Mouse (Mus musculus) liver, embryonic 14.5 days (tissue): Measurements from ENCODE around the gene Herpud1. TPM values are rescaled to one million over a fixed set of nuclear protein-coding genes. Genes with fewer than 3 reads are reported as not detected.

Source experiments
- ATAC-seq: fragments of 200-750 bp; cut with Nextera tagmentation; 2 replicates; pipeline ENCODE4 v1.8.0; 2017; ENCODE audit warnings: moderate number of reproducible peaks, mild to moderate bottlenecking, moderate library complexity; ENCODE audit not compliant: insufficient read depth
- DNase-seq, 3 experiments: peaks; one replicate each; pipeline ENCODE4 v3.0.0-alpha.2; 2012 to 2013; ENCODE audit warnings: low read depth in 3 of 3, low spot score in 3 of 3
- H3K27ac ChIP-seq: fragments of 300-500 bp; sonication (generic); 2 replicates; pipeline ENCODE4 v1.5.1; 2014; ENCODE audit warnings: moderate library complexity, mild to moderate bottlenecking, control low read depth, inconsistent platforms
- H3K27me3 ChIP-seq: fragments of 300-500 bp; sonication (generic); 2 replicates; pipeline ENCODE4 v1.6.1; 2014; ENCODE audit warnings: mild to moderate bottlenecking, low read length, moderate library complexity; ENCODE audit not compliant: control insufficient read depth, insufficient read depth
- H3K36me3 ChIP-seq: fragments of 300-500 bp; sonication (generic); replicated peaks from 2 replicates; pipeline ENCODE4 v1.6.1; 2014; ENCODE audit warnings: low read depth; ENCODE audit not compliant: control insufficient read depth, insufficient read depth
- H3K4me1 ChIP-seq, 2 experiments: fragments of 200-500 bp in 1 of 2; fragments of 300-500 bp in 1 of 2; sonication (generic) in 1 of 2; replicated peaks; 2 replicates each; pipeline ENCODE4 v1.6.1; 2012 to 2014; ENCODE audit warnings: antibody characterized with exemption in 1 of 2, inconsistent platforms in 1 of 2, low read length in 1 of 2; ENCODE audit not compliant: control insufficient read depth in 2 of 2, insufficient read depth in 2 of 2
- H3K4me2 ChIP-seq: fragments of 300-500 bp; sonication (generic); 2 replicates; pipeline ENCODE4 v1.6.1; 2014; ENCODE audit warnings: low read depth, mild to moderate bottlenecking, control low read depth, moderate library complexity
- H3K4me3 ChIP-seq, 2 experiments: fragments of 200-500 bp in 1 of 2; fragments of 300-500 bp in 1 of 2; sonication (generic) in 1 of 2; 2 replicates each; pipeline ENCODE4 v1.5.1; 2012 to 2014; ENCODE audit warnings: low read depth in 2 of 2, low read length in 2 of 2, mild to moderate bottlenecking in 2 of 2, control low read depth in 1 of 2, inconsistent platforms in 1 of 2, moderate library complexity in 1 of 2; ENCODE audit not compliant: insufficient read depth in 1 of 2
- H3K9ac ChIP-seq: fragments of 300-500 bp; sonication (generic); replicated peaks from 2 replicates; pipeline ENCODE4 v1.6.1; 2014; ENCODE audit warnings: mild to moderate bottlenecking, control low read depth, moderate library complexity
- H3K9me3 ChIP-seq: fragments of 300-500 bp; sonication (generic); 2 replicates; pipeline ENCODE4 v1.6.1; 2016; ENCODE audit warnings: low read length, mixed read lengths; ENCODE audit not compliant: control insufficient read depth
- CTCF ChIP-seq: IDR thresholded peaks from 2 replicates; pipeline ENCODE4 v1.5.1; 2016; ENCODE audit warnings: antibody characterized with exemption, low read depth, control low read depth
- EP300 ChIP-seq: IDR thresholded peaks from 2 replicates; pipeline ENCODE4 v1.6.1; 2016; ENCODE audit warnings: antibody characterized with exemption, low read depth
- WGBS: fragments of 180-500 bp; shearing (Covaris S2); extraction: QIAGEN DNeasy Blood & Tissue Kit; methylation state at CpG from one replicate; pipeline ENCODE4 v1.1.7; 2014; ENCODE audit not compliant: insufficient replicate concordance; 5-methylcytosine and 5-hydroxymethylcytosine counted together
- polyA plus RNA-seq, 2 experiments: library from polyadenylated mRNA; depleted of rRNA in 1 of 2; stranded (reverse) in 1 of 2; unstranded in 1 of 2; fragments of >200 nt; fragmentation: Nextera tagmentation in 1 of 2; extraction: Ambion mirVana in 1 of 2; gene quantifications; 2 replicates each; pipeline versions ENCODE4 v1.2.1 to v1.2.3; 2012 to 2014

Herpud1 gene
- polyA plus RNA-seq, 2 experiments, result 46.7 to 86.5 TPM

DNA sequence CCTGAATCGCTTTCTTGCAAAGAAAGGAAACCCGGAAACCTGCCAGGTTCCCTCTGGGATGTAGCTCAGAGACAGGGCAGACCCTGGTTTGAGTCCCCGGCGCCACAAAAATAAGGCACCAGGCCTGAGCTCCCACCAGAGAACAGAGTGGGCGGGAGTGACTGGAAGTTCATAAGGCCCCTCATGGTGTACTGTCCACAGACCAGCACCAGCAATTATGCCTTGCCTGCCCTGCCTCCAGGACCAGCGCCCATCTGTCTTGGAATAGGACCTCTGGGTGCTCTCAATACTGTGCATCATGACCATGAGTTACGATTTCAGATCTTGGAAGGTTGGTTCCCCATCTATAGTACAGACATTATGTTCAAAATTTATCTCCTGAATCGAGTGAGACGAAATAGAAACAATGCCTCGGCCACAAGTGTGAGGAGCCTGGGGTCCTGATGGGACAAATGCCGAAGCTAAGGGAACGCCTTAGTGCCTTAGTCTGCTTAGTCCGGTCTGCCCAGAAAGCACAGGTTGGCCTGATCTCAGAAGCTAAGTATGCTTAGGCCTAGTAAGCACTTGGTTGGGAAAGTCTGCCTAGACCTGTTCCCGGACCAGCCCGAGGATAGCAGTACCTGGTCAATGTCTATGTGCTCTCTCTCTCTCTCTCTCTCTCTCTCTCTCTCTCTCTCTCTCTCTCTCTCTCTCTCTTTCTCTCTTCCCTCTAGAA lies 49.3 kb downstream of the Herpud1 start:
- H3K9me3 ChIP-seq, result no peaks in the 10 kb centered on the region
- no peak overlapping the region for H3K9ac ChIP-seq
- H3K4me2 ChIP-seq, result no peak overlapping the region
- peaks cover 3% of the 10 kb centered on the region for H3K27me3 ChIP-seq
- DNase-seq, result no peak
- no peaks in the 10 kb centered on the region for H3K4me1 ChIP-seq
- H3K4me3 ChIP-seq, result no peak overlapping the region
- H3K36me3 ChIP-seq, result no peaks in the 10 kb centered on the region
- no peak for ATAC-seq
- H3K27ac ChIP-seq, result no peak overlapping the region
- TF ChIP-seq EP300, result no peak
- WGBS, result 70% methylated on average over 15 of the region's 15 CpGs

DNA sequence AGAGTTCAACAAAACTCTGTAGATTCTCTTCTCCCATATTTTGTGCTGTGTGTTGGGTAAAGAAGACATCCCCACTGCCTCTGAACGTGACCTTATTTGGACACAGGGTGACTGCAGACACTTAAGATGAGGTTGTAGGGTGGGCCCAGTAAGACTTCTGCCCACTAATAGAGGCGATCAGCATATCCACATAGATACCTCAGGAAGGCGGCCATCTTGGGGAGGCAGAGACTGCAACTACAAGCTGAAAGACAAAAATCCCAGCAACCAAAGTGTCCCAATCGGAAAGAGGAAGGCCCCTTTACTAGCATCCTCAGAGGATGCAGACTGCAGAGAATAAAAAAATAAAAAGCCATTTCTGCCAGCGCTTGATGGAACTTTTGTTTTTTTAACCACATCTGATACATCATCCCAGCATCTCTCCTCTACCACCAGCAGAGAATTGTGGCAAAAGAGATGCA lies 49.9 kb downstream of the Herpud1 start:
- Histone ChIP-seq H3K9ac (no peak overlapping the region), H3K4me3 (no peak overlapping the region), H3K4me2 (no peak overlapping the region), H3K36me3 (no peaks in the 10 kb centered on the region), H3K27ac (no peak overlapping the region), H3K9me3 (no peaks in the 10 kb centered on the region), H3K27me3 (peaks cover 3% of the 10 kb centered on the region), H3K4me1 (no peaks in the 10 kb centered on the region)
- ATAC-seq (no peak), DNase-seq (no peak)
- no peak for TF ChIP-seq EP300
- no peak for TF ChIP-seq CTCF
- 53% methylated on average over 5 of the region's 5 CpGs for WGBS

DNA sequence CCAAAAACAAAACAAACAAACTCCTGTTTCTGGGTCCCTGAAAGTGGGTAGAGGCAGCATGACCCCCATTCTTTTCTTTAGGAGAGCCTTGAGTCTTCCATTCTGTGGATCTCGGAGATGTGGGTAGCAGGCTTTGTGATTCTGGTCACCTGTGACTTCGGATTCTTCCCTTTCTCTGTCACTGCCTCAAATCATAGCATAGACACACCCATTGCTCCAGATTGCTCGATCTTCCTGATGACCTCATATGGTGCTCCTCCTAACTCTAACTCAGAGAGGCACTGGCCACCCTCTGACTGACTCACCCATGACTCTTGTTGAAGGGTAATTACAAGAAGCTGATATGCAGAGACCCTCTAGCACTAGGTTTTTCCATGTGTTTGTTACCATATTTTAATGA lies 50.7 kb downstream of the Herpud1 start:
- no peak overlapping the region for H3K4me3 ChIP-seq
- H3K9me3 ChIP-seq, result no peaks in the 10 kb centered on the region
- H3K36me3 ChIP-seq, result no peaks in the 10 kb centered on the region
- no peak for TF ChIP-seq EP300
- no peak for TF ChIP-seq CTCF
- H3K9ac ChIP-seq, result no peak overlapping the region
- H3K27ac ChIP-seq, result no peak overlapping the region
- 43% methylated on average over 3 of the region's 3 CpGs for WGBS
- H3K4me1 ChIP-seq, result no peaks in the 10 kb centered on the region
- peaks cover 3% of the 10 kb centered on the region for H3K27me3 ChIP-seq
- DNase-seq (no peak), ATAC-seq (no peak)
- H3K4me2 ChIP-seq, result no peak overlapping the region

DNA sequence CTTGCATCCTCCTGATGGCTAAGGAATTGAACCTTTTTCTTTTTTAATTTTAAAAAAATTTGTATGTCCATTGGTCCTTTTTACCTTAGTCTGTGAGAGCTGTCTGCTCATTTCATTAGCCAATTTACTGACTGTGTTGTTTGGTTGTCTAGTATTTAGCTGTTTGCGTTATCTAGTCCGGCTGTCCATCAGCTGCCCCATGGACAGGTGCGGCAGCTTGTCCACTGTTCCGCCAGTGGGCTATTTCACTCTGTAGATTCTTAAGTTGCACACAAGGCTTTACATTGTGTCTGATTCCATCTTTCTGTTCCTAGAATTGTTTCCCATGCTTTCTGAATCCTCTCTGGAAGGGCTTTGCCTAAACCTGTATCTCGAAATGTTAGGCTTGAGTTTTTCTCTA lies 52.4 kb downstream of the Herpud1 start:
- H3K36me3 ChIP-seq, result no peaks in the 10 kb centered on the region
- TF ChIP-seq CTCF, result no peak
- TF ChIP-seq EP300, result no peak
- H3K4me2 ChIP-seq, result no peak overlapping the region
- no peaks in the 10 kb centered on the region for H3K4me1 ChIP-seq
- ATAC-seq (no peak), DNase-seq (no peak)
- WGBS, result 76% methylated on average over 5 of the region's 5 CpGs
- no peak overlapping the region for H3K27ac ChIP-seq
- no peaks in the 10 kb centered on the region for H3K9me3 ChIP-seq
- H3K27me3 ChIP-seq, result no peaks in the 10 kb centered on the region
- no peak overlapping the region for H3K4me3 ChIP-seq
- no peak overlapping the region for H3K9ac ChIP-seq

DNA sequence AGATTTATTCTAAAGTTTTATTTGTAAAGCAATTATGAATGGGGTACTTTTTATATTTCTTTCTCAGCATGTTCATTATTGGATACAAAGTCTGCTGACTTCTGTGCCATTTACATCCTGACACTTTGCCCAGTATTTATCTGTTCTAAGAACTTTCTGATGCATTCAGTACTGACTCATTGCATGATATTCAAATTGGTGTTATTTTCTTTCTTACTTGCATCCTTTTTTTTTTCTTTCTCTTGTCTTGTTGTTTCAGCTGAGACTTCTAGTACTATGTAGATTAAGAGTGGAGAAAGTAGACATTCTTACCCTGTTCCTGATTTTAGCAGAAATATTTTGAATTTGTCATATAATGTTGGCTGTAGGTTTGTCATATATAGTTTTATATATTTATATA lies 53.5 kb downstream of the Herpud1 start:
- no peak for ATAC-seq
- no peaks in the 10 kb centered on the region for H3K4me1 ChIP-seq
- TF ChIP-seq EP300, result no peak
- no peak for TF ChIP-seq CTCF

More for the DNA sequence above, 53.5 kb downstream of the Herpud1 start:
- Histone ChIP-seq H3K27ac (no peak overlapping the region), H3K36me3 (no peaks in the 10 kb centered on the region), H3K9me3 (no peaks in the 10 kb centered on the region), H3K4me2 (no peak overlapping the region), H3K27me3 (no peaks in the 10 kb centered on the region), H3K4me3 (no peak overlapping the region), H3K9ac (no peak overlapping the region)
- DNase-seq, result no peak
